Comparison of ENCODE assay signal across 8 mouse cellular contexts in the genomic region with DNA sequence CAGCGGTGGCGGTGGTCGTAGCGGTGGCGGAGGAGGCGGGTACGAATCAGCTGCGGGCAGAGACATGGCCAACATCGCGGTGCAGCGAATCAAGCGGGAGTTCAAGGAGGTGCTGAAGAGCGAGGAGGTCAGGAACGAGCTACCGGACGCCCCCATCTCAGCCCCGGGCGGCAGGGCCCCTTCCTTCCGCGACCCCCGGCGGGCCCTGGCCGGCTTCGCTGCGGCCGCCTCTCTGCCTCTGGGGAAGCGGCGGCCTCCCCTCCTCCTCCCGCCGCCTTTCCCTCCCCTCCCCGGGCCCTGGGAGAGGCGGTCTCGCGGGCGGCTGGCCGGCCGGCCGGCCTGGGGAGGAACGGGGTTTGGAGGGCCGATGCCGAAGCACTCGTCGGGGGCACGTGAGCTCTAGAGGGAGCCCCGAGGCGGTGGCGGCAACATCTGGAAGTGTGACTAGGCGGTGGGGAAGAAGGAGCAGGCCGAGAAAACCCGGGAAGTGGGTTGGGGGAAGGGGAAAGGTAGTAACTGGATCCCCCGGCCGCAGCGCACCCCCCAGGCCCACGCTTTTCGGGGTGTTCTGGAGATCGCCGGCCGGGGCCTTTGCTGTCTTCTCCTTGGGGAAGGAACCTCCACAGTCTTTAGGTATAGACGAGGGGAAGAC. TPM values are rescaled to one million over a fixed set of nuclear protein-coding genes. Genes with fewer than 3 reads are reported as not detected.
A peak's percentile ranks its signal among the peaks of the same experiment; 100 is the strongest.
DNase-seq lines count a peak whose midpoint lies in the region; TF ChIP-seq lines count a peak whose summit lies in the region.

No protein-coding gene starts in this region.

- peak; percentile 50 for DNase-seq in urinary bladder, postnatal 14 days (ENCODE audit: low spot score)
- DNase-seq in urinary bladder, postnatal 10 days (ENCODE audit: low spot score) = no peak
- peak; percentile 77 for DNase-seq in brain, embryonic 14.5 days (ENCODE audit: low read depth)
- peak; percentile 80 for DNase-seq in forelimb bud, embryonic 11.5 days (ENCODE audit: low read depth, low spot score)
- DNase-seq in kidney, postnatal 25 days = peak; percentile 41 to 81
- DNase-seq in lung, postnatal 14 days = peak; percentile 60
- DNase-seq in retina, adult 2 months (ENCODE audit: low read depth, low spot score) = peak; percentile 28
- no peak for DNase-seq in urinary bladder, adult 2 months (ENCODE audit: low spot score)

- TF ChIP-seq CTCF in brain, embryonic 14.5 days (IDR thresholded peaks at IDR 0.05; ENCODE audit: borderline replicate concordance, extremely low read depth, insufficient read depth, insufficient read length) = no peak

- no peak for TF ChIP-seq POLR2A in brain, embryonic 14.5 days (IDR thresholded peaks at IDR 0.05; ENCODE audit: borderline replicate concordance, extremely low read depth, insufficient read depth, insufficient read length, poor library complexity, severe bottlenecking)

RNA-seq across cellular contexts. Expression of gene Ube2k, which starts 0.5 kb away (rescaled TPM):
- 88.9 and 105 TPM in 2 replicates for polyA plus RNA-seq in brain, embryonic 14.5 days (2012; rRNA removed)
- polyA plus RNA-seq in urinary bladder, adult 2 months (2012; rRNA removed) = 72.3 and 74.4 TPM in 2 replicates

RNA-seq across cellular contexts. Expression of gene Smim14, which starts 0.6 kb away (rescaled TPM):
- polyA plus RNA-seq in brain, embryonic 14.5 days (2012; rRNA removed) = 118 and 119 TPM in 2 replicates
- 259 and 310 TPM in 2 replicates for polyA plus RNA-seq in urinary bladder, adult 2 months (2012; rRNA removed)

RNA-seq across cellular contexts. Expression of gene Gm43552, which starts 44.9 kb away (rescaled TPM):
- not detected in 2 replicates for polyA plus RNA-seq in brain, embryonic 14.5 days (2012; rRNA removed)
- polyA plus RNA-seq in urinary bladder, adult 2 months (2012; rRNA removed) = 0.34 TPM in 1 of 2 replicates, not detected in the other

Comparison
In these comparisons a context has a peak if more than half of its experiments do, and no peak if none do; other contexts are left out.
1. DNase-seq: peak in urinary bladder, postnatal 14 days (single experiment), brain, embryonic 14.5 days (single experiment), forelimb bud, embryonic 11.5 days (single experiment), kidney, postnatal 25 days (2 of 2), lung, postnatal 14 days (single experiment) and retina, adult 2 months (single experiment); none in urinary bladder, postnatal 10 days (single experiment) and urinary bladder, adult 2 months (single experiment).